Comparison of ENCODE assay signal across 25 mouse cellular contexts in genomic region chr19:53405810-53406209, GRCm38 (mm10). TPM values are rescaled to one million over a fixed set of nuclear protein-coding genes. Genes with fewer than 3 reads are reported as not detected.
DNase-seq lines count a peak whose midpoint lies in the region; ATAC-seq and TF ChIP-seq lines count a peak whose summit lies in the region.
"Had no signal": no experiment of that assay in that cellular context is flagged by ENCODE, and none has a peak within 500 bp of the region (broad histone marks: within the 10 kb centered on the region; RNA-seq: fewer than 3 reads in every experiment).

No protein-coding gene starts in this region.

- H3K9me3 ChIP-seq in intestine, embryonic 16.5 days (ENCODE audit: control insufficient read depth, low read length), result no peaks in the 10 kb centered on the region
- H3K9me3 ChIP-seq in intestine, embryonic 15.5 days, result no peaks in the 10 kb centered on the region
- H3K9me3 ChIP-seq in intestine, postnatal 0 days (ENCODE audit: control insufficient read depth), result no peaks in the 10 kb centered on the region
- H3K9me3 ChIP-seq: embryonic facial prominence, embryonic 12.5 days; heart, embryonic 13.5 days; hindbrain, embryonic 15.5 days had no signal

- H3K9ac ChIP-seq in intestine, embryonic 16.5 days (ENCODE audit: low read depth, low read length), result no peak overlapping the region
- H3K9ac ChIP-seq in intestine, embryonic 15.5 days, result no peak overlapping the region
- no peak overlapping the region for H3K9ac ChIP-seq in intestine, postnatal 0 days (ENCODE audit: low read depth, low read length)
- H3K9ac ChIP-seq: embryonic facial prominence, embryonic 12.5 days; forebrain, embryonic 12.5 days; heart, embryonic 13.5 days; hindbrain, embryonic 15.5 days had no signal

- H3K4me2 ChIP-seq in intestine, embryonic 16.5 days (ENCODE audit: low read depth, low read length), result no peak overlapping the region
- no peak overlapping the region for H3K4me2 ChIP-seq in intestine, embryonic 15.5 days (replicated peaks)
- H3K4me2 ChIP-seq in intestine, postnatal 0 days (replicated peaks; ENCODE audit: low read depth), result no peak overlapping the region
- H3K4me2 ChIP-seq: embryonic facial prominence, embryonic 12.5 days; forebrain, embryonic 12.5 days; heart, embryonic 13.5 days had no signal

- no peaks in the 10 kb centered on the region for H3K27me3 ChIP-seq in intestine, embryonic 16.5 days (replicated peaks; ENCODE audit: control insufficient read depth, insufficient read depth, low read length)
- no peaks in the 10 kb centered on the region for H3K27me3 ChIP-seq in intestine, embryonic 15.5 days (replicated peaks)
- H3K27me3 ChIP-seq in intestine, postnatal 0 days (replicated peaks; ENCODE audit: control insufficient read depth, insufficient read depth, low read length), result no peaks in the 10 kb centered on the region
- H3K27me3 ChIP-seq: embryonic facial prominence, embryonic 12.5 days; forebrain, embryonic 12.5 days; heart, embryonic 13.5 days; hindbrain, embryonic 15.5 days had no signal

- no peak for TF ChIP-seq CTCF in intestine, postnatal 0 days (IDR thresholded peaks at IDR 0.05; ENCODE audit: low read depth)

- intact Hi-C loops in left cerebral cortex, postnatal 4 days (cut with DNase I), result no loop called here

- no peaks in the 10 kb centered on the region for H3K36me3 ChIP-seq in intestine, embryonic 16.5 days (ENCODE audit: control insufficient read depth, insufficient read depth, low read length)
- no peaks in the 10 kb centered on the region for H3K36me3 ChIP-seq in intestine, embryonic 15.5 days
- no peaks in the 10 kb centered on the region for H3K36me3 ChIP-seq in intestine, postnatal 0 days (ENCODE audit: control insufficient read depth, insufficient read depth)
- H3K36me3 ChIP-seq: embryonic facial prominence, embryonic 12.5 days; forebrain, embryonic 12.5 days; heart, embryonic 13.5 days; hindbrain, embryonic 15.5 days had no signal

- peak; percentile 56; the same call in 1 of the 2 replicates for ATAC-seq in intestine, embryonic 16.5 days
- no peak for ATAC-seq in intestine, embryonic 15.5 days
- peak; percentile 63 for ATAC-seq in intestine, postnatal 0 days
- ATAC-seq: forebrain, embryonic 16.5 days; inflammation-experienced regulatory T-cells, adult 6 months had no signal

- peak; percentile 41 for DNase-seq in NIH3T3 (ENCODE audit: low read depth)
- DNase-seq in urinary bladder, adult 18-20 months (ENCODE audit: low spot score in 2 of 2), result no peak
- DNase-seq in layer of hippocampus, adult 8-10 months (ENCODE audit: low spot score in 2 of 2), result no peak
- no peak for DNase-seq in left cerebral cortex, postnatal 4 days
- DNase-seq: adrenal gland, adult 8-10 months; adrenal gland, postnatal 36 days; cerebellum, adult 8-10 months; cerebellum, postnatal 25 days; gastrocnemius, postnatal 10 days; heart, postnatal 36 days had no signal

- 0 out of 2 replicates have a peak overlapping the region, but pooled peaks have one; percentile 6 for H3K27ac ChIP-seq in intestine, embryonic 16.5 days (ENCODE audit: low read length)
- H3K27ac ChIP-seq in intestine, embryonic 15.5 days, result no peak overlapping the region
- H3K27ac ChIP-seq in intestine, postnatal 0 days (ENCODE audit: low read depth, low read length), result no peak overlapping the region
- H3K27ac ChIP-seq: embryonic facial prominence, embryonic 12.5 days; forebrain, embryonic 12.5 days; heart, embryonic 13.5 days; hindbrain, embryonic 15.5 days had no signal

- H3K4me1 ChIP-seq in intestine, embryonic 16.5 days (ENCODE audit: control insufficient read depth, insufficient read depth, low read length), result no peaks in the 10 kb centered on the region
- no peaks in the 10 kb centered on the region; the same call in 1 of the 2 replicates for H3K4me1 ChIP-seq in intestine, embryonic 15.5 days (replicated peaks)
- H3K4me1 ChIP-seq in intestine, postnatal 0 days (replicated peaks; ENCODE audit: control insufficient read depth, insufficient read depth, low read length), result no peaks in the 10 kb centered on the region
- H3K4me1 ChIP-seq: hindbrain, embryonic 15.5 days had no signal

- no peak overlapping the region for H3K4me3 ChIP-seq in intestine, embryonic 16.5 days (ENCODE audit: low read length)
- H3K4me3 ChIP-seq in intestine, embryonic 15.5 days (replicated peaks), result no peak overlapping the region
- H3K4me3 ChIP-seq in intestine, postnatal 0 days (ENCODE audit: low read depth, low read length), result no peak overlapping the region
- H3K4me3 ChIP-seq: embryonic facial prominence, embryonic 12.5 days; forebrain, embryonic 12.5 days; heart, embryonic 13.5 days; hindbrain, embryonic 15.5 days had no signal

- 44% methylated on average over 2 of the region's 2 CpGs for WGBS in intestine, embryonic 16.5 days
- WGBS in intestine, embryonic 15.5 days, result 50% methylated on average over 2 of the region's 2 CpGs
- WGBS in intestine, postnatal 0 days, result 33% methylated on average over 2 of the region's 2 CpGs

RNA-seq across cellular contexts. Expression of gene Smndc1, which starts 15.4 kb away (rescaled TPM):
- 36.3 and 40.5 TPM in 2 replicates for polyA plus RNA-seq in intestine, embryonic 16.5 days (2015; fragmentation: Nextera tagmentation; extraction: Ambion mirVana)
- 42.0 and 42.7 TPM in 2 replicates for polyA plus RNA-seq in intestine, embryonic 15.5 days (2015; fragmentation: Nextera tagmentation; extraction: Ambion mirVana)
- polyA plus RNA-seq in intestine, postnatal 0 days (2015; fragmentation: Nextera tagmentation; extraction: Ambion mirVana), result 36.2 and 36.3 TPM in 2 replicates
- total RNA-seq in layer of hippocampus, adult 8-10 months (2022), result 10 to 100 TPM; 38.4 to 44.5 (median 40.5) TPM
- 10 to 100 TPM; 38.6 to 45.1 TPM for total RNA-seq in left cerebral cortex, postnatal 4 days (2021)

RNA-seq across cellular contexts. Expression of gene Gm10197, which starts 34.2 kb away (rescaled TPM):
- polyA plus RNA-seq in intestine, embryonic 16.5 days (2015; fragmentation: Nextera tagmentation; extraction: Ambion mirVana), result not detected in 2 replicates
- 1.4 TPM in 1 of 2 replicates, not detected in the other for polyA plus RNA-seq in intestine, embryonic 15.5 days (2015; fragmentation: Nextera tagmentation; extraction: Ambion mirVana)
- polyA plus RNA-seq in intestine, postnatal 0 days (2015; fragmentation: Nextera tagmentation; extraction: Ambion mirVana), result not detected in 2 replicates
- total RNA-seq in layer of hippocampus, adult 8-10 months (2022), result not detected
- not detected for total RNA-seq in left cerebral cortex, postnatal 4 days (2021)
- total RNA-seq: adrenal gland, adult 8-10 months; adrenal gland, postnatal 36 days; gastrocnemius, postnatal 10 days; gastrocnemius, postnatal 4 days; heart, adult 8-10 months; heart, postnatal 36 days had no signal
- polyA plus RNA-seq: cortical plate, adult 2 months; embryonic facial prominence, embryonic 12.5 days; forebrain, embryonic 16.5 days; frontal cortex, adult 2 months; heart, embryonic 13.5 days; heart, postnatal 0 days; hindbrain, embryonic 11.5 days; hindbrain, embryonic 15.5 days; inflammation-experienced regulatory T-cells, adult 6 months had no signal
